In the genomic region with DNA sequence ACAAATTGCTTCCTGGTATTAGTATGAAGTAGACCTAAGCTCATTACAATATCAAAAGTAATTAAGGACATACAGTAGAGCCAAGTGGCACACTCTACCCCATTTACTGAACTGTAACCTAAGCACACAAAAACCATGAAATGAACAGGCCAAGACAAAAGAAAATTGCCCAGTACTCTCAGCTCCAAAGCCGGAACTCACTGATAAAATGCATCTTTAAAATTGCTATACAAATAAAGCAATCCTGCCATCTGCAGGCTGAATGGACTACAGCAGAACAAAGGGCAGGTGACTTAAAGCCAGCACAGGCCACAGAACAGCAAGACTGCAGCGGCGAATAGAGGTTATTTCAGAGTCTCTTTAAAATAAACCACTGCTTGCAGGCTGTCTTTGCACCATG, we compare ENCODE assay signal across 9 mouse cellular contexts. TPM values are rescaled to one million over a fixed set of nuclear protein-coding genes. Genes with fewer than 3 reads are reported as not detected.
DNase-seq lines count a peak whose midpoint lies in the region; TF ChIP-seq lines count a peak whose summit lies in the region.
"Had no signal": no experiment of that assay in that cellular context is flagged by ENCODE, and none has a peak within 500 bp of the region (broad histone marks: within the 10 kb centered on the region; RNA-seq: fewer than 3 reads in every experiment).

No protein-coding gene starts in this region.

- H3K9me3 ChIP-seq in E14TG2a.4 (ENCODE audit: low read length) = no peaks in the 10 kb centered on the region

- H3K4me1 ChIP-seq in E14TG2a.4 (replicated peaks; ENCODE audit: low read depth, low read length) = 0 out of 2 replicates have a peak, but pooled peaks cover 3% of the 10 kb centered on the region
- H3K4me1 ChIP-seq in kidney, adult 2 months (ENCODE audit: control insufficient read depth, insufficient read depth, low read length) = peaks cover 6% of the 10 kb centered on the region; the same call in 1 of the 2 replicates

- 24% methylated on average over 3 of the region's 3 CpGs for WGBS in kidney, adult 2 months

- H3K36me3 ChIP-seq in E14TG2a.4 (ENCODE audit: insufficient read depth, low read length) = peaks cover 6% of the 10 kb centered on the region
- no peaks in the 10 kb centered on the region for H3K36me3 ChIP-seq in kidney, adult 2 months (ENCODE audit: control insufficient read depth, insufficient read depth, low read length)

- DNase-seq in layer of hippocampus, adult 9-11 months = peak; percentile 16
- no peak for DNase-seq in layer of hippocampus, adult 8-10 months (ENCODE audit: low spot score in 2 of 2)
- DNase-seq in brain, adult 2 months (ENCODE audit: low read depth, low spot score) = peak; percentile 75
- peak; percentile 23 for DNase-seq in fibroblast of lung, adult 2 months (ENCODE audit: low read depth)
- DNase-seq in kidney, adult 2 months = peak; percentile 59
- DNase-seq in lung, postnatal 36 days = peak; percentile 81
- DNase-seq in yolk sac, embryonic 10.5 days (ENCODE audit: low spot score) = peak; percentile 6

- H3K27me3 ChIP-seq in E14TG2a.4 (ENCODE audit: insufficient read depth, low read length) = no peaks in the 10 kb centered on the region
- no peaks in the 10 kb centered on the region for H3K27me3 ChIP-seq in kidney, adult 2 months (replicated peaks; ENCODE audit: control insufficient read depth, insufficient read depth, low read length)

- H3K27ac ChIP-seq in kidney, adult 2 months (ENCODE audit: insufficient read depth, low read depth, low read length) = no peak overlapping the region

- no peak overlapping the region for H3K4me3 ChIP-seq in E14TG2a.4 (replicated peaks; ENCODE audit: low read length)
- H3K4me3 ChIP-seq in kidney, adult 2 months (ENCODE audit: insufficient read depth, low read depth, low read length) = no peak overlapping the region
- H3K4me3 ChIP-seq: myocyte had no signal

- 0 out of 2 replicates have a peak, but pooled peaks have one; percentile 10 for TF ChIP-seq CTCF in E14TG2a.4 (conservative IDR thresholded peaks at IDR 0.05; ENCODE audit: low read length)
- peak; percentile 69 for TF ChIP-seq CTCF in kidney, adult 2 months (conservative IDR thresholded peaks at IDR 0.05; ENCODE audit: insufficient read depth, insufficient read length, low read depth, low read length)

- TF ChIP-seq POLR2A in kidney, adult 2 months (IDR thresholded peaks at IDR 0.05; ENCODE audit: low read depth, low read length) = no peak

RNA-seq across cellular contexts. Expression of gene Pdhx, which starts 10.4 kb away (rescaled TPM):
- total RNA-seq in layer of hippocampus, adult 8-10 months (2022) = 10 to 100 TPM; 49.7 to 58.1 (median 54.4) TPM
- polyA plus RNA-seq in kidney, adult 2 months (2012; rRNA removed) = 27.9 and 37.2 TPM in 2 replicates

RNA-seq across cellular contexts. Expression of gene Apip, which starts 10.6 kb away (rescaled TPM):
- 10 to 100 TPM; 20.0 to 28.3 (median 24.5) TPM for total RNA-seq in layer of hippocampus, adult 8-10 months (2022)
- 18.7 and 24.4 TPM in 2 replicates for polyA plus RNA-seq in kidney, adult 2 months (2012; rRNA removed)

Comparison
In these comparisons a context has a peak if more than half of its experiments do, and no peak if none do; other contexts are left out.
1. DNase-seq: peak in layer of hippocampus, adult 9-11 months (single experiment), brain, adult 2 months (single experiment), fibroblast of lung, adult 2 months (single experiment), kidney, adult 2 months (single experiment), lung, postnatal 36 days (single experiment) and yolk sac, embryonic 10.5 days (single experiment); none in layer of hippocampus, adult 8-10 months (0 of 2).